Mouse (Mus musculus) left cerebral cortex, postnatal 36 days (tissue): ENCODE measurements around the gene Ablim1. TPM values are rescaled to one million over a fixed set of nuclear protein-coding genes. Genes with fewer than 3 reads are reported as not detected.

Experiments used
- DNase-seq, 2 experiments: peaks; one replicate each; pipeline ENCODE4 v3.0.0; 2021 to 2022; ENCODE audit warnings: low spot score in 2 of 2, mixed read lengths in 1 of 2
- intact Hi-C: fragments of 180-260 bp; cut with DNase I; formaldehyde crosslinking; loops from one replicate; pipeline ENCODE4 v1.15.1; 2025
- total RNA-seq, 2 experiments: library from RNA; stranded (reverse); gene quantifications; 2 replicates each; pipeline ENCODE4 v1.2.3; 2021

The Ablim1 gene
- total RNA-seq, 2 experiments from 2014 or later: 98.4 to 129 TPM

DNA sequence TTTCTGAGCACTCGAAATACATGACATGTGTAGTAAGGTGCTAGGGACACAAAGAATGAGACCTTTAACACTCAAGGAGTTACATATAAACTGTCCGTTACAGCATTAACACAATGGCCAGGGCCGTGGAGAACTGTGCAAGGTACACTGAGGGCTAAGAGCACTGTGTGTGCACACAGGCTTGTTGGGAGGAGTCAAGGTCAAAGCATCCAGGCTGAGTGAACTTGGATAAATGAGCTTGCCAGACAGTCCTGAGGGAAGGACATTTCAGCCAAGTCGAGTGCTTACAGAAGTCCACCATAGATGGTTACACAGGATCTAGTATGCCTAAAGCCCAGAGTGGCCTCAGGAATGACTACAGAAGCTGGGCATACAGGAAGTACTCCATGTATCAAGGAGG, 319.3 kb downstream of the Ablim1 start:
- intact Hi-C loops: loop anchor here (5.0 kb wide), 1 partner anchor 48 kb away; no protein-coding TSS in a partner anchor
- no peak for DNase-seq

DNA sequence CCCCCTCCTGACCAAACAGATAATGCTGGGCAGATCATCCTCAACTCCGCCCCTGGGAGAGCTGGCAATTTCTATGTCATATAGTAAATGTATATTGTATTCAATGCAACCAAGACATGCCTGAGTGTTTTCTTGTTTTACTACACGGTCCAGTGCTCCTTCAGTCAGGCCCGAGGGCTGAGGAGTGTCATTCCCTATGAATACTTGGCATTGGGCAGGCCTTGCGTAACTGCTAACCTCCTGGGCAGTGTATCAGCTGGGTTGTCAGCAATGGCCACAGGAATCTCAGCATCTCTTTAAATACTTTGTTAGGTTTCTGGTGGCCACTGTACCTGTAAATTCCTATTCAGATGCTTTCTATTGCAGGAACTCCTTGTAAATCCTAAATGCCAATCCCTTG, 320.1 kb downstream of the Ablim1 start:
- DNase-seq: no peak
- intact Hi-C loops: loop anchor here (5.0 kb wide), 1 partner anchor 47 kb away; no protein-coding TSS in a partner anchor

DNA sequence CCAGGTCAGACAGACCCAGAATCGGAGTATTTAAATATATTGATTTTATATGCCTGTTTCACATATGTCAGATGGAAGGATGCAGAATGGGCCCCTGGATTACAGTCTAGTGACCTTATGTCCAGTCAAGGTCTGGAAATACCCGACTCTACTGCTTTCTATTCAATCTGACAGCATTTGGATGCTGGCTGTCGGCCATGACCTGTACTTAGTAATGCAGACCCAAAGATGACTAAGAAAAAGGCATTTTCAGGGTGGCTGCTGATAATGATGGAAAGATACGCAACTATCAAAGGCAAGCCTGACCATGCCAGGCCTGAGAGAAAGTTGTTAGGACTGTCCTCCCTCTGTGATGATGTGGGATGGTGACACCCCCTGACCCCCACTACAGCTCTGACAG, 321.0 kb downstream of the Ablim1 start:
- intact Hi-C loops: no loop called here
- DNase-seq: no peak

DNA sequence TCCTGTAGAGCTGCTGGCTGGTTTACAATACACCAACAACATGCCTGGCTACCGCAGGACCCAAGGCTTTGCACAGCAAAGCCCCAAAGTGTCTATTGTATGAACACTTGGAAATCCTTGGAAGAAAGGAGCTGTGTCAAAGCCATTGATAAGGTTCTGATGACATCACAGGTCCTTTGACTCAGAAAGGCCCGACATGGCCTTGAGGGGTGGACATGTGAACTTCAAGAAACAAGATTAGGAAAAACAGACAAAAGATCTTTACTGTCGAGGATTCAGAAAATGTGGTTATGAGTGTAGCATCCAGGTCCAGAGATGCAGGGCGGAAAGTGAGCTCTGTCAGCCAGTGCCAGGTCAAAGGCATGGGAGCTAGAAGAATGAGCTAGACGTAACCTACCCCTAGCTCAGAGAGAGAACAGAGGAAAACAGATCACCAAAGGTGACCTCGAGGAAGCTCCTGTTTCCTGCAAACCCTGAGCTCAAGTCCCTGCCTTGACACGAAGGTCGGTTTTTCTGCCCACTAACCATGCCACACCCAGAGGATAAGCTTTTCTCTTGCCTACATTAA, 321.7 kb downstream of the Ablim1 start:
- intact Hi-C loops: no loop called here
- no peak for DNase-seq

DNA sequence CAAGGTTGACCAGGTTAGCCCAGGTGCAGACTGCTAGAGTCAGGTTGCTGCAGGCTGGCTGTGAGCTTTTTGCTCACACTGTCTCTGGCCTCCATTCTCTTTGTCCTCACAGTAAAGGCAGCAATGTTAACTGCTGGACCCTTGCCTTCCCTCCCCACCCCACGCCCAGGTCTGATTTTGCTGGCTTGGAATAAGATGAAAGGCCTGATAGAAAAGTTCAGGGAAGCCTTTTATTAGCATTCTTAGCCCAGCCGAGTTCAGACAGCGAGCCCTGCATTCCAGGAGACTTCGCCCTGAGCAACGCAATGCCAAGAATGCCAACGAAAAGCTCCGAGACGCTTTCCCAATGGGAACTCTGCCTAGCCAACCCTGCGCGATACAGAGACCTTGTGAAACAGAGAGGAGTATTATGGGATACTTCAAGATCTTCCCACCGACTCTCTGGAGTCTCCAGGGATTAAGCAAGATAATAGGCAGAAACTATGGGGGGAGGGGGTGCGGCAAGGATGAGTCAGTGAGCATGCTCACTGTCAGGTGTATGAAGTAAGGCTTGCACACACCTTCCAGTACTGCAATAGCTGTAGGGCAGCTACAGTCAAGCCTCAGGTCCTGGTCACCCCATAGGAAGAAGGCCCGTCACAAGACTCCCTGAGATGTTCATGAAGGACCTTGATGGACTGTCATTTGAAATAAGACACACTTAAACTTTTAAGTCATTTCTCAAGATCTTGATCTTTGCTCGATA, 324.2 kb downstream of the Ablim1 start:
- intact Hi-C loops: no loop called here
- DNase-seq: no peak

DNA sequence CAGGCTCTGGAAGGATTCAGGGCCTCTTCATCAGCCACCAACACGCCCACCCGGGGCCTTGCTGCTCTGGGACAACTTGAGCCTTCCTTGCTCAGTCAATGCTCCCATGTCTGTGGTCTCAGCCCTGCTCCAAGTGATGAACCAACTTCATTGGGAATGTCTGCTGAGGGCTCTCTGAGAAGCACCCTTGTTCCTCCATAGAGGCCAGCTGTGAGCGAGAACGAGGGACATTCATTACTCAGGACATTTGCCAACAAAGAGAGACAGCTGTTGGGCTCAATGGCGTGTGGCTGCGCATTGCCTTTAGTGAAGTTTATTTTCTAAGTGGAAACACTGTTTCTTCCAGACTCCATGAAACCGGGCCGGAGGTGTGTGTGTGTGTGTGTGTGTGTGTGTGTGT, 325.5 kb downstream of the Ablim1 start:
- no peak for DNase-seq
- intact Hi-C loops: no loop called here

DNA sequence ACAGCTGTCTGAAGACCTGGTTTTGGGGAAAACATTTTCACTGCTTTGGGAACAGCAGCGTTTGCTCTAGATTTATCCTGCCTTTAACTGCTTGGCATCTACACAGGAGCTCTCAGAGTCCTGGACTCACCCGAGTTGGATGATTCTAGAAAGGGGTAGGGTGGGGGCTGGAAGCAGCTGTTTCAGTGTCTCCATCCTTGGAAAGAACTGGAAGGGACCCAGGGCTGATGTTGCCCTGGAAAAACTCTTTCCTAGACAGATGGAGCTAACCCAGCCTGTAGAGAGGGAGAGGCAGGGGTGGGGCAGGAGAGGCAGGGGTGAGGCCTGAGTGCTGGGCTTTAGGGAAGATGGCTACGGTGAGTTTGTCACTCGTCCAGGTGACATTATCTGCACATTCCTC, 330.5 kb downstream of the Ablim1 start:
- intact Hi-C loops: no loop called here
- no peak for DNase-seq

DNA sequence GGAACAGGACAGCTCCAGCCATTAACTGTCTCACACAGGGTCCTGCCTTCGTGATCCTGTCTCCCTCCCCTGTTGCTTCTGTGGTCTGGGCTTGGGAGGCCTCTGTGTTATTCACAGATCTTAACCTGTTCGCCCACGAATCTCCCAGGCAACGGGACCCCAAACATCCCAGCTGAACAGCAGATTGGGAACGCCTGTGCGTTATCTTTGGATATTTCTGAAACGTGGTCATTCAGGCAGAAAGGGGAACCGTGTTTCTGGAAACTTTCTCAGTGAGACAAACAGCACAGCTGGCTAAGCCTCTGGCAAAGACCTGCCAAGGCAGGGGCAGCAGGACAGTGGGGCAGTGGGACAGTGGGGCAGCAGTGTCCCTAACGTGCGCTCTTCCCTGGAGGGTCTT, 331.0 kb downstream of the Ablim1 start:
- no peak for DNase-seq
- intact Hi-C loops: no loop called here

Other genes with a start within 250 kb of the Ablim1 start
- gene Fam160b1, start 45.8 kb upstream of the Ablim1 start, total RNA-seq: 10 to 100 TPM; 23.4 to 24.3 TPM
- gene Trub1, start 138.0 kb upstream of the Ablim1 start, total RNA-seq: 10 to 100 TPM; 19.2 to 20.6 TPM